Mouse (Mus musculus) CH12.LX (cell line): ENCODE measurements around the gene Cebpa. TPM values are rescaled to one million over a fixed set of nuclear protein-coding genes. Genes with fewer than 3 reads are reported as not detected.

ENCODE experiments used
- DNase-seq: peaks from one replicate; pipeline ENCODE4 v3.0.0-alpha.2; 2013; ENCODE audit errors: extremely low read depth
- H3K27ac ChIP-seq: 2 replicates; pipeline ENCODE4 v1.5.1; 2012; ENCODE audit warnings: low read depth, mild to moderate bottlenecking, control low read depth, moderate library complexity; ENCODE audit not compliant: insufficient read depth
- H3K27me3 ChIP-seq: replicated peaks from 2 replicates; pipeline ENCODE3; 2012; ENCODE audit warnings: inconsistent platforms
- H3K36me3 ChIP-seq, 2 experiments: replicated peaks in 1 of 2; 2 replicates each; pipeline versions ENCODE3 to v1.6.1; 2012; ENCODE audit warnings: inconsistent platforms in 1 of 2, low read length in 1 of 2, mild to moderate bottlenecking in 1 of 2, mixed read lengths in 1 of 2, moderate library complexity in 1 of 2; ENCODE audit not compliant: control insufficient read depth in 1 of 2, insufficient read depth in 1 of 2
- H3K4me1 ChIP-seq, 2 experiments: 2 replicates each; pipeline ENCODE4 v1.6.1; 2012; ENCODE audit warnings: inconsistent platforms in 1 of 2, moderate library complexity in 1 of 2; ENCODE audit not compliant: insufficient read depth in 2 of 2, control insufficient read depth in 1 of 2
- H3K4me2 ChIP-seq: 2 replicates; pipeline ENCODE4 v1.6.1; 2012; ENCODE audit warnings: low read depth, mild to moderate bottlenecking, control low read depth; ENCODE audit not compliant: poor library complexity, insufficient read depth, severe bottlenecking
- H3K4me3 ChIP-seq, 3 experiments: fragments of 150-350 bp in 1 of 3; sonication (generic) in 1 of 3; replicated peaks in 1 of 3; 2 replicates each; pipeline versions ENCODE3 to v1.5.1; 2011 to 2012; ENCODE audit warnings: low read depth in 2 of 3, low read length in 2 of 3, mild to moderate bottlenecking in 2 of 3, moderate library complexity in 2 of 3, control low read depth in 1 of 3, improper control_type of control experiment in 1 of 3, inconsistent platforms in 1 of 3, mixed read lengths in 1 of 3; ENCODE audit not compliant: poor library complexity in 1 of 3
- H3K79me2 ChIP-seq: replicated peaks from 2 replicates; pipeline ENCODE4 v1.6.1; 2012; ENCODE audit warnings: mild to moderate bottlenecking, moderate library complexity; ENCODE audit not compliant: control insufficient read depth, poor library complexity, insufficient read depth, severe bottlenecking; ENCODE audit errors: extremely low read depth
- H3K9ac ChIP-seq: 2 replicates; pipeline ENCODE4 v1.6.1; 2012; ENCODE audit warnings: low read depth, mild to moderate bottlenecking, control low read depth, moderate library complexity; ENCODE audit not compliant: insufficient read depth
- H3K9me3 ChIP-seq: replicated peaks from 2 replicates; pipeline ENCODE3; 2012; ENCODE audit warnings: low read length, inconsistent platforms, mixed read lengths
- CHD1 ChIP-seq: IDR thresholded peaks from 2 replicates; pipeline ENCODE4 v1.6.1; 2012; ENCODE audit warnings: low read depth, low read length, improper control_type of control experiment, inconsistent platforms
- CHD2 ChIP-seq: IDR thresholded peaks from 2 replicates; pipeline ENCODE4 v1.6.1; 2011; ENCODE audit warnings: low read length, improper control_type of control experiment
- ELF1 ChIP-seq: IDR thresholded peaks from 2 replicates; pipeline ENCODE4 v1.6.1; 2014; ENCODE audit warnings: low read depth, mild to moderate bottlenecking, inconsistent platforms, low read length, improper control_type of control experiment
- IRF4 ChIP-seq: IDR thresholded peaks from 2 replicates; pipeline ENCODE4 v1.6.1; 2014; ENCODE audit warnings: low read depth, mild to moderate bottlenecking, inconsistent platforms, low read length, improper control_type of control experiment
- JUN ChIP-seq: IDR thresholded peaks from 2 replicates; pipeline ENCODE4 v1.6.1; 2011; ENCODE audit warnings: low read depth, mild to moderate bottlenecking, low read length, improper control_type of control experiment, moderate library complexity; ENCODE audit not compliant: insufficient read depth
- MAFK ChIP-seq: IDR thresholded peaks from 2 replicates; pipeline ENCODE4 v1.6.1; 2011; ENCODE audit warnings: low read length, improper control_type of control experiment; ENCODE audit not compliant: insufficient replicate concordance
- MAX ChIP-seq: IDR thresholded peaks from 2 replicates; pipeline ENCODE4 v1.6.1; 2011; ENCODE audit warnings: low read length, improper control_type of control experiment
- MEF2A ChIP-seq: IDR thresholded peaks from 2 replicates; pipeline ENCODE4 v1.6.1; 2014; ENCODE audit warnings: low read depth, mild to moderate bottlenecking, inconsistent platforms, low read length, improper control_type of control experiment, borderline replicate concordance
- NELFE ChIP-seq: IDR thresholded peaks from 2 replicates; pipeline ENCODE4 v1.6.1; 2011; ENCODE audit warnings: low read depth, low read length, improper control_type of control experiment
- NRF1 ChIP-seq: IDR thresholded peaks from 2 replicates; pipeline ENCODE4 v1.6.1; 2014; ENCODE audit warnings: low read depth, mild to moderate bottlenecking, inconsistent platforms, low read length, improper control_type of control experiment, moderate library complexity
- RCOR1 ChIP-seq: conservative IDR thresholded peaks from 2 replicates; pipeline ENCODE4 v1.6.1; 2012; ENCODE audit warnings: low read depth, mild to moderate bottlenecking, inconsistent platforms, low read length, improper control_type of control experiment
- SIN3A ChIP-seq: IDR thresholded peaks from 2 replicates; pipeline ENCODE4 v1.6.1; 2012; ENCODE audit warnings: low read length, improper control_type of control experiment, inconsistent platforms
- SMC3 ChIP-seq: IDR thresholded peaks from 2 replicates; pipeline ENCODE4 v1.6.1; 2011; ENCODE audit warnings: low read depth, low read length, improper control_type of control experiment
- TBP ChIP-seq: conservative IDR thresholded peaks from 2 replicates; pipeline ENCODE4 v1.6.1; 2011; ENCODE audit warnings: low read depth, low read length, improper control_type of control experiment
- USF1 ChIP-seq: IDR thresholded peaks from 2 replicates; pipeline ENCODE4 v1.6.1; 2014; ENCODE audit warnings: low read depth, mild to moderate bottlenecking, inconsistent platforms, low read length, improper control_type of control experiment
- ZC3H11A ChIP-seq: IDR thresholded peaks from 2 replicates; pipeline ENCODE4 v1.6.1; 2012; ENCODE audit warnings: low read depth, mild to moderate bottlenecking, inconsistent platforms, low read length, improper control_type of control experiment
- ZMIZ1 ChIP-seq: IDR thresholded peaks from 2 replicates; pipeline ENCODE4 v1.6.1; 2012; ENCODE audit warnings: low read depth, mild to moderate bottlenecking, inconsistent platforms, low read length, improper control_type of control experiment
- ZNF384 ChIP-seq: IDR thresholded peaks from 2 replicates; pipeline ENCODE4 v1.6.1; 2012; ENCODE audit warnings: low read depth, low read length, improper control_type of control experiment, inconsistent platforms
- dilution Hi-C: fragments of 300-500 bp; cut with MboI; formaldehyde crosslinking; loops from 2 replicates; pipeline ENCODE4 v1.14.3; 2020; ENCODE audit warnings: low sequenced_read_pairs; ENCODE audit not compliant: extremely low pct_unique_long_range_greater_than_20kb, extremely low pct_ligation_motif_present
- in situ Hi-C: fragments of 300-500 bp; cut with MboI; formaldehyde crosslinking; loops from 3 replicates; pipeline ENCODE4 v1.14.3; 2019; ENCODE audit warnings: low sequenced_read_pairs, low pct_ligation_motif_present, low pct_unique_long_range_greater_than_20kb, mixed read lengths
- polyA plus RNA-seq: library from polyadenylated mRNA; unstranded; fragments of >175 nt; gene quantifications from 2 replicates; pipeline ENCODE4 v1.2.1, GENCODE M21; 2012; ENCODE audit warnings: low read depth; ENCODE audit not compliant: insufficient read length
- total RNA-seq, 2 experiments: library from RNA; depleted of rRNA; stranded (reverse); fragments of 300-350 nt in 1 of 2; fragments of >200 nt in 1 of 2; gene quantifications; 2 replicates each; pipeline ENCODE4 v1.2.3; 2012 to 2014

Cebpa gene
- total and polyA plus RNA-seq, 3 experiments, result not detected

- DNase-seq, result no peak
- in situ Hi-C loops (no loop called here), dilution Hi-C loops (no loop called here)
Observed at GRCm38 (mm10) chr7:35149616-35150433, 30.7 kb downstream of the Cebpa start.

GRCm38 (mm10) chr7:35150860-35151259, 31.8 kb downstream of the Cebpa start:
- no peak overlapping the region for H3K27ac ChIP-seq
- H3K9me3 ChIP-seq, result no peaks in the 10 kb centered on the region
- no peak overlapping the region for H3K4me3 ChIP-seq
- H3K4me2 ChIP-seq, result no peak overlapping the region
- TF ChIP-seq TBP (no peak), USF1 (no peak), NELFE (no peak), ZNF384 (no peak), MAFK (no peak), ZC3H11A (no peak), RCOR1 (no peak), IRF4 (no peak), ELF1 (no peak), MEF2A (no peak), MAX (no peak)
- H3K27me3 ChIP-seq, result no peaks in the 10 kb centered on the region
- DNase-seq, result no peak
- no peak overlapping the region for H3K9ac ChIP-seq
- dilution Hi-C loops, result no loop called here
- H3K79me2 ChIP-seq, result no peaks in the 10 kb centered on the region
- no peaks in the 10 kb centered on the region for H3K36me3 ChIP-seq
- H3K4me1 ChIP-seq, result peaks cover 9 to 30% of the 10 kb centered on the region in 2 experiments; a peak in 3 of 4 replicates
- in situ Hi-C loops, result no loop called here

More at GRCm38 (mm10) chr7:35149616-35150433, 30.7 kb downstream of the Cebpa start:
- H3K27ac ChIP-seq, result no peak overlapping the region
- peaks cover 11 to 36% of the 10 kb centered on the region in 2 experiments; a peak in 3 of 4 replicates for H3K4me1 ChIP-seq
- no peaks in the 10 kb centered on the region for H3K9me3 ChIP-seq
- H3K27me3 ChIP-seq, result no peaks in the 10 kb centered on the region
- no peaks in the 10 kb centered on the region for H3K36me3 ChIP-seq
- H3K9ac ChIP-seq, result no peak overlapping the region
- no peak overlapping the region for H3K4me2 ChIP-seq
- H3K4me3 ChIP-seq, result no peak overlapping the region
- H3K79me2 ChIP-seq, result no peaks in the 10 kb centered on the region
- TF ChIP-seq ZNF384 (no peak), CHD2 (no peak), SIN3A (no peak)

GRCm38 (mm10) chr7:35154449-35154848, 35.4 kb downstream of the Cebpa start:
- no peaks in the 10 kb centered on the region for H3K79me2 ChIP-seq
- no peak for TF ChIP-seq JUN
- TF ChIP-seq SMC3, result no peak
- no peak for TF ChIP-seq NRF1
- no peak for TF ChIP-seq ZNF384
- TF ChIP-seq ZMIZ1, result no peak
- no peak for TF ChIP-seq CHD1
- no peak for TF ChIP-seq MAFK
- TF ChIP-seq, all 38 proteins: peak for 0
- H3K27me3 ChIP-seq, result no peaks in the 10 kb centered on the region
- H3K9ac ChIP-seq, result no peak overlapping the region
- H3K9me3 ChIP-seq, result peaks cover 8% of the 10 kb centered on the region
- in situ Hi-C loops, result no loop called here
- no peak overlapping the region for H3K4me2 ChIP-seq
- dilution Hi-C loops, result no loop called here
- peaks cover 13 to 35% of the 10 kb centered on the region in 2 experiments for H3K4me1 ChIP-seq
- no peak for DNase-seq
- no peak overlapping the region for H3K4me3 ChIP-seq
- no peaks in the 10 kb centered on the region for H3K36me3 ChIP-seq
- H3K27ac ChIP-seq, result no peak overlapping the region
